Mouse (Mus musculus) midbrain, embryonic 16.5 days (tissue): Measurements from ENCODE around the gene Coq2. TPM values are rescaled to one million over a fixed set of nuclear protein-coding genes. Genes with fewer than 3 reads are reported as not detected.

ENCODE experiments used
- ATAC-seq: fragments of 200-750 bp; cut with Nextera tagmentation; 2 replicates; pipeline ENCODE4 v1.8.0; 2017; ENCODE audit warnings: moderate TSS enrichment
- H3K27ac ChIP-seq: fragments of 300-500 bp; sonication (generic); 2 replicates; pipeline ENCODE4 v1.5.1; 2014; ENCODE audit warnings: mild to moderate bottlenecking, low read length, mixed read lengths
- H3K27me3 ChIP-seq: fragments of 300-500 bp; sonication (generic); 2 replicates; pipeline ENCODE4 v1.6.1; 2014; ENCODE audit warnings: low read depth, low read length, mixed read lengths; ENCODE audit not compliant: control insufficient read depth, insufficient read depth
- H3K36me3 ChIP-seq: fragments of 300-500 bp; sonication (generic); 2 replicates; pipeline ENCODE4 v1.6.1; 2014; ENCODE audit warnings: mild to moderate bottlenecking, low read length, moderate library complexity, mixed read lengths; ENCODE audit not compliant: control insufficient read depth, insufficient read depth
- H3K4me1 ChIP-seq: fragments of 300-500 bp; sonication (generic); 2 replicates; pipeline ENCODE4 v1.6.1; 2014; ENCODE audit warnings: mild to moderate bottlenecking, low read length, mixed read lengths; ENCODE audit not compliant: control insufficient read depth, insufficient read depth
- H3K4me2 ChIP-seq: fragments of 300-500 bp; sonication (generic); 2 replicates; pipeline ENCODE4 v1.6.1; 2014; ENCODE audit warnings: mild to moderate bottlenecking, low read length, mixed read lengths
- H3K4me3 ChIP-seq: fragments of 300-500 bp; sonication (generic); 2 replicates; pipeline ENCODE4 v1.5.1; 2014; ENCODE audit warnings: low read depth, mild to moderate bottlenecking, low read length, moderate library complexity, mixed read lengths
- H3K9ac ChIP-seq: fragments of 300-500 bp; sonication (generic); 2 replicates; pipeline ENCODE4 v1.6.1; 2014; ENCODE audit warnings: low read depth, low read length, mixed read lengths
- H3K9me3 ChIP-seq: fragments of 300-500 bp; sonication (generic); replicated peaks from 2 replicates; pipeline ENCODE4 v1.6.1; 2014; ENCODE audit warnings: mild to moderate bottlenecking, low read length, mixed read lengths; ENCODE audit not compliant: control insufficient read depth, poor library complexity, severe bottlenecking
- WGBS: fragments of 180-500 bp; shearing (Covaris S2); extraction: QIAGEN DNeasy Blood & Tissue Kit; methylation state at CpG from one replicate; pipeline ENCODE4 v1.1.7; 2014; 5-methylcytosine and 5-hydroxymethylcytosine counted together
- polyA plus RNA-seq: library from polyadenylated mRNA; unstranded; fragments of >200 nt; fragmentation: Nextera tagmentation; extraction: Ambion mirVana; gene quantifications from 2 replicates; pipeline ENCODE4 v1.2.1, GENCODE M21; 2015

Coq2 gene
- polyA plus RNA-seq, 1 experiment from 2014 or later = 48.2 TPM

GRCm38 (mm10) chr5:100700861-100701620 lies 26.1 kb upstream of the Coq2 start:
- ATAC-seq = no peak
- H3K4me2 ChIP-seq = no peak overlapping the region
- no peak overlapping the region for H3K27ac ChIP-seq
- no peak overlapping the region for H3K4me3 ChIP-seq
- 92% methylated on average over 12 of the region's 13 CpGs for WGBS
- no peaks in the 10 kb centered on the region for H3K4me1 ChIP-seq
- no peaks in the 10 kb centered on the region for H3K36me3 ChIP-seq
- no peaks in the 10 kb centered on the region for H3K27me3 ChIP-seq
- no peak overlapping the region for H3K9ac ChIP-seq
- H3K9me3 ChIP-seq = no peaks in the 10 kb centered on the region

- Histone ChIP-seq H3K9me3 (no peaks in the 10 kb centered on the region), H3K9ac (no peak overlapping the region), H3K4me2 (no peak overlapping the region), H3K36me3 (no peaks in the 10 kb centered on the region), H3K4me3 (no peak overlapping the region), H3K27ac (no peak overlapping the region), H3K4me1 (no peaks in the 10 kb centered on the region), H3K27me3 (no peaks in the 10 kb centered on the region)
- no peak for ATAC-seq
- WGBS = 82% methylated on average over 2 of the region's 2 CpGs
Measured at GRCm38 (mm10) chr5:100697886-100698285, 22.9 kb upstream of the Coq2 start.

GRCm38 (mm10) chr5:100697398-100697797 lies 22.5 kb upstream of the Coq2 start:
- H3K9ac ChIP-seq = no peak overlapping the region
- no peak overlapping the region for H3K4me3 ChIP-seq
- no peak for ATAC-seq
- no peaks in the 10 kb centered on the region for H3K27me3 ChIP-seq
- no peaks in the 10 kb centered on the region for H3K36me3 ChIP-seq
- H3K4me1 ChIP-seq = no peaks in the 10 kb centered on the region
- 71% methylated on average over 2 of the region's 2 CpGs for WGBS
- H3K27ac ChIP-seq = no peak overlapping the region
- no peak overlapping the region for H3K4me2 ChIP-seq
- H3K9me3 ChIP-seq = no peaks in the 10 kb centered on the region

DNA sequence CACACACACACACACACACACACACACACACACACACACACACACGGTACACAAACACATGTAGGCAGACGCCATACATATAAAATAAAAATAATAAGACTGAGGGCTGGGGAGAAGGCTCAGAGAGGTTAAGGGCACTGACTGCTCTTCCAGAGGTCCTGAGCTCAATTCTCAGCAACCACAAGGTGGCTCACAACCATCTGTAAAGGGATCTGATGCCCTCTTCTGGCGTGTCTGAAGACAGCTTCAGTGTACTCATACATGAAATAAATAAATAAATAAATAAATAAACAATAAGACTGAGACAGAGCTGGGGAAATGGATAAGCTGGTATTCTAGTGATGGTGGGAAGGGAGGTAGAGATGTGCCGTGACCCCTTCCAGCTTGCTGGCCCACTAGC lies 10.7 kb upstream of the Coq2 start:
- no peak overlapping the region for H3K4me2 ChIP-seq
- H3K9ac ChIP-seq = no peak overlapping the region
- H3K36me3 ChIP-seq = no peaks in the 10 kb centered on the region
- H3K4me3 ChIP-seq = no peak overlapping the region
- H3K27ac ChIP-seq = no peak overlapping the region
- no peaks in the 10 kb centered on the region for H3K4me1 ChIP-seq
- no peak for ATAC-seq
- H3K27me3 ChIP-seq = no peaks in the 10 kb centered on the region
- no peaks in the 10 kb centered on the region for H3K9me3 ChIP-seq
- 62% methylated on average over 4 of the region's 4 CpGs for WGBS

DNA sequence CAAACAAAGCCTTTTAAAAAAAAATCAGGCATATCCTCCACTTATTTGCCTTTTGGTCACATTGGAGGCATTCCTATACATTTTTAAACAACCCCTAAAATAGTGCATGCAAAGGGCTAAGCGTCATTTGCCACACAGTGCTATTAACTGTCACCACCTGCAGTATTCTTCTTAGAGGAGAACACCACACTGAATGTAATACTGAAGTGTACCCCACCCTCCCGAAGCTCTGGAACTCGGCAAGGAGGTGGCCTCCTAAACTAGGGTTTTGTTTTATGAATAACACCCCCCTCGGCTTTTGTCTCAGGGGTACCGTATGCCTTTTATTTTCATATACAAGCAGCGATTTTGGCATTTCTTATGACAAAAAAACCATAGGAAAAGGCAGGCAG lies 5.6 kb upstream of the Coq2 start:
- H3K4me3 ChIP-seq = no peak overlapping the region
- no peaks in the 10 kb centered on the region for H3K4me1 ChIP-seq
- H3K4me2 ChIP-seq = no peak overlapping the region
- H3K9ac ChIP-seq = no peak overlapping the region
- ATAC-seq = no peak
- H3K27me3 ChIP-seq = no peaks in the 10 kb centered on the region
- H3K36me3 ChIP-seq = no peaks in the 10 kb centered on the region
- WGBS = 68% methylated on average over 6 of the region's 6 CpGs
- no peak overlapping the region for H3K27ac ChIP-seq
- no peaks in the 10 kb centered on the region for H3K9me3 ChIP-seq

GRCm38 (mm10) chr5:100679911-100680541 lies 5.1 kb upstream of the Coq2 start:
- ATAC-seq = no peak
- H3K27me3 ChIP-seq = no peaks in the 10 kb centered on the region
- no peaks in the 10 kb centered on the region for H3K4me1 ChIP-seq
- no peak overlapping the region for H3K4me2 ChIP-seq
- no peak overlapping the region for H3K4me3 ChIP-seq
- H3K36me3 ChIP-seq = no peaks in the 10 kb centered on the region
- H3K9me3 ChIP-seq = no peaks in the 10 kb centered on the region
- 66% methylated on average over 18 of the region's 18 CpGs for WGBS
- no peak overlapping the region for H3K9ac ChIP-seq
- H3K27ac ChIP-seq = no peak overlapping the region

DNA sequence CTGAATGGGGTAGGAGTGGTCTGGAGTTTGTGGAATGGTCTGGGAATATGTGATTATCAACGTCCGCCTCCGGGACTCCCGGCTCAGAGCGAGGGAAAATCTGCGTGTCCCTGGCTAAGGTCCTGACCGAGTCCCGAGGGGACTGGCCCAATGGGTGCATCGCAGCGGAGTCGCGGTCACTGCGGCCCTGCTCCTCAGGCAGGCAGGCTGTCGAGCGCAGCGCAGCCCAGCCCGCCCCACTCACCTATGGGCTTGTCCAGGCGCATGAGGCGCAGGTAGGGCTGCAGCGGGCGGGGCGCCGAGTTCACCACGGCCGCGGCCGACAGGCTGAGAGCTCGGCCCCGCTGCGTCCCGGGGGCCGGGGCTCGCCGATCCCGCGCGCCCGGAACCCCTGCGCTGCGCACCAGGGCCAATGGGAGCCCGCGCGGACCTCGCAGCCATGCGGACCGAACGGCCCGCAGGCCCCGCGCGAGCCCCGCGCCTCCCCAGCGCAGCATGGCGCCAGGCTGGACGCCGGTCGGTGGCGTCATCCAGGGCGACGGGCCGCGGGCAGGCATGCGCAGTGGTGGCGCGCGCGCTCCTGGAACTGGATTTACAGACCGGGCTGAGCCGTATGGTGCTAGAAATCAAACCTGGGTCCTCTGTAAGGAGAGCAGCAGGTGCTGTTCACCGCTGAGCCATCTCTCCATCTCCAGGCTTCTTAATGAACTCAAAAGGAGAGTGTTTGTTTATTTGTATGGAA lies 1.0 kb downstream of the Coq2 start:
- Histone ChIP-seq H3K36me3 (no peaks in the 10 kb centered on the region), H3K9me3 (no peaks in the 10 kb centered on the region), H3K27me3 (no peaks in the 10 kb centered on the region), H3K4me2 (peak overlapping the region; percentile 71), H3K9ac (peak overlapping the region; percentile 89), H3K4me1 (peaks cover 9% of the 10 kb centered on the region), H3K4me3 (peak overlapping the region; percentile 54), H3K27ac (peak overlapping the region; percentile 63)
- ATAC-seq = peak; percentile 96
- under 1% methylated on average over 49 of the region's 71 CpGs for WGBS

- Histone ChIP-seq H3K4me3 (no peak overlapping the region), H3K27ac (no peak overlapping the region), H3K4me2 (no peak overlapping the region), H3K9me3 (no peaks in the 10 kb centered on the region), H3K27me3 (no peaks in the 10 kb centered on the region), H3K4me1 (peaks cover 9% of the 10 kb centered on the region), H3K9ac (no peak overlapping the region), H3K36me3 (no peaks in the 10 kb centered on the region)
- ATAC-seq = no peak
- WGBS = 89% methylated on average over 4 of the region's 4 CpGs
Measured at GRCm38 (mm10) chr5:100672403-100672802, 2.5 kb downstream of the Coq2 start.

- Histone ChIP-seq H3K9ac (no peak overlapping the region), H3K9me3 (no peaks in the 10 kb centered on the region), H3K4me1 (peaks cover 9% of the 10 kb centered on the region), H3K4me3 (no peak overlapping the region), H3K27ac (no peak overlapping the region), H3K27me3 (no peaks in the 10 kb centered on the region), H3K4me2 (no peak overlapping the region), H3K36me3 (no peaks in the 10 kb centered on the region)
- no peak for ATAC-seq
- 86% methylated on average over 3 of the region's 3 CpGs for WGBS
Measured at GRCm38 (mm10) chr5:100671897-100672296, 3.0 kb downstream of the Coq2 start.
